Mouse (Mus musculus): ENCODE measurements around the gene Snx18.

Snx18 gene

DNA sequence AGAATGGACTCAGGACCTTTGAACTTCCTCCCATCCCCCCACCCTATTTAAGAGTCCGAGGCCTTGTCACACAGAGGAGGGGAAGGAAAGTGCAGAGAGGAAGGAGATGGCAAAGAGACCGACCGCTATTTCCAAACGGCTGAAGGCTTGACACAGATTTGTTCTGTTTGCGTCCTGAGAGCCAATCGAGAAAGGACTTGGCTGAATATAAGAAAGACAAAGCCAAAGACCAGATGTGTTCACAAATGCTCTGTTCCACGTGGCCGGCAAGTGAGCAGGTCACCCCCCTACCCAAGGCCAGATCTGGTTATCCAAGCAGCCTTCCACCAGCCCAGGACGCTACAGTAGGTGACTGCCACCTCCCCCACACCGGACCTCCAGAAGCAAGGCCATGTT lies 2.8 kb downstream of the Snx18 start:
- DNase-seq: peak; percentile 41 to 66

DNA sequence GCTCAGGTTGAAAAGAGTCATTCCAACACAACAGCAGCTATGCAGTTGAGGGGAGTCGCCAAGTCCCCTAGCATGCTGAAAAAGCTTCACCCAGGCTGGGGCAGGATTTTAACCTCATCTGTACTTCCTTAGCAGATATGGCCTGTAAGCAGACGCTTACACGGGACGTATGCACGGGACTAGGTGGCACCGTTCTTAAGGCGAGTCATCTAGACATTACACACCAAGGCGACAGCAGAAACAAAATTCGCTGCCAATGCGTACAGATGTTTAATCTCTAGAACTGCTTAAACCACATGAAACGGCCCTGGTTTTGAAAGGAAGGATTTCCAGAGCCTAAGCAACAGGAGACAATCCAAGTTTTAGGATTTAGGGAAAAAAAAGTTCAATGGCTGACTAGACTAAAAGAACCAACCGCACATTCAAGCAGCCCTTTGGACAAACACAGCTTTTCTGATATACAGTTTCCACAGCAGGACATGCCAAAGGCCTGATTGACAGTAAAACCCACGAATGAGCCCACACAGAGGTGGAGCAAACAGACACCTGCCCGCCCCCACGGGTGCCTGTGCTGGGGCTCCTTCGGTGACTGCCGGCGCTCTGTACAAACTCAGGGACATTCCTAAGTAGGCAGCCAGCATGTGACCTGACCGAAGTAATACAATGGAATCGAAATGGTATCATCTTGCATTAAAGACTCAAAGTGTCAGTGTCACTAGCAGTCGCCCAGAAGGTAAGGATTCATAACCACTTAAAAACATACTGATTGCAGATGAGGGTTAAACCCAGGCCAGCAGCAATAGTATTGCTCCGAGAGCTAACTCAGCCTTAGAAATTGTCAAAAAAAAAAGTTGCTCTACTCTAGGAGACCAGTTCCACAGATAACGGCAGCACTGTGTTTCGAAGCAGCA lies 3.5 kb downstream of the Snx18 start:
- DNase-seq: peak; percentile 94 to 95

- peak in 1 of 2 experiments; percentile 41 for DNase-seq
Measured at GRCm38 (mm10) chr13:113613882-113614281, 4.5 kb downstream of the Snx18 start.

- DNase-seq: peak in 1 of 2 experiments; percentile 42
Measured at GRCm38 (mm10) chr13:113613341-113613740, 5.0 kb downstream of the Snx18 start.

DNA sequence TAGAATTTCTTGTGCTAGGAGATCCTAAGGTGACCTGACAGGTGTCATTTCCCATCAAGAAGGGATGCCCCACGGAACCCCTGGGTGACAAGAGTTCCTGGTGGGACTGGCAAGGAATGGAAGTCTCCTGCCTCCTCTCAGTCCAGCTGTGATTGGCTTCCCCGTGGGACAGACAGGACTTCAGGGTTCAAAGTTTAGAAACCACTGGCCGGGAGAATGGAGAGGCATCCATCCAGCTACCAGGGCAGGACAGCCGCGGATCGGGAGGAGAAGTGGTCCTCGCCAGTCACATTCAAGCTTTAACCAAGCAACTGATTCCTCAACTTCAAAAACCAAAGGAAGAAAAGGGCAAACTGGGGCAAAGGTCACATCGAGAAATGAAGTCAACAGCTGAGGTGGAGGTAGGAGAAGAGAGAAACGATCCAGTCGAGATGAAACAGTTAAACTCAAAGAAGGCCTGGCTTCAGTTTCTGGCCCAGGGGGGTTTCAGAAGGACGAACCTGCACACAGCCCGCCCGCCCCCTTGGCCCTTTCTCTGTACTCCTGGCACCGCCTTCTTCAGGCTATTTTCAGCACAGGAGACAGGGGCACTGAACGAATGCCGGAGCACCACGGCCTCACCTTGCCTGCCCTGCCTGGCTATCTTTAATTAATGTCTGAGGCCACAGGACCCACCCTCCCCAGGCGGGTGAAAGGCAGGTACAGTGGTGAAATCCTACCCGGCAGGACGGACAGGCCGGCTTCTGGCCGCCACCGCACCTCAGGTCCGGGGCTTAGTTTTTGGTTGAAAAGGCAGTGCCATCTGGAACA lies 6.0 kb downstream of the Snx18 start:
- DNase-seq: peak; percentile 60 to 85

- DNase-seq: no peak
Measured at GRCm38 (mm10) chr13:113610732-113611500, 7.4 kb downstream of the Snx18 start.

DNA sequence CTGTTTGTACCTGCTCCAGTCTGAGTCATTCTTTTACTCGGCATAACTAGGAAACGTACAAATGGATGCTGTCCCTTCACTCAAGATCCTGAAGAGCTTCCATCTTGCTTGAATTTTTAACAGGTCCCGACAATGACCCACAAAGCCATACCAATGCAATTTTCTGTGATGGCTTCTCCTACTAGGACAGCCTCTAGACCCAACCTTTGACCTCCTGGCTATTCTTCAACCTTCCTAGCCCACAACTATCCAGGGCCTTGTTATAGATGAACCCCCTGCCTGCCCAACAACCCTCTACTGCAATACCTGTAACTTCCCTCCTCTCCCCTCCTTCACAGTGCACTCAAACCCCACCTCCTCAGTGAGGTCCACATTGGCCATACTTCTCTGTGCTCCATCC lies 8.9 kb downstream of the Snx18 start:
- DNase-seq: no peak

DNA sequence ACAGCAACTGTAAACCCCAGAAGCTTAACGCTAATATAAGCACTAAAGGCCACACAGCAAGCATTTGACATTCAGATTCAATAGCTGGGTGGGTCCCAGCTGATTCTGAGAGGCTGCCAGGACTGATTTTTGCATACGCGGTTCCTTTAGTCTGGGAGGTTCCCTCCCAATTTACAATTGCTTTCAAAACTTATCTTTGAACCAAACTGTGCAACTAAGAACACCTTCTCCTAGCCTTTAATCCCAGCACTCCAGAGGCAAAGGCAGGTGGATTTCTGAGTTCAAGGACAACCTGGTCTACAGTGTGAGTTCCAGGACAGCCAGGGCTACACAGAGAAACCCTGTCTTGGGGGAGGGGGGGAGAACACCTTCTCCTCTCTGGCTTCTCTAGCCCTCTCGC lies 10.5 kb downstream of the Snx18 start:
- DNase-seq: no peak

DNA sequence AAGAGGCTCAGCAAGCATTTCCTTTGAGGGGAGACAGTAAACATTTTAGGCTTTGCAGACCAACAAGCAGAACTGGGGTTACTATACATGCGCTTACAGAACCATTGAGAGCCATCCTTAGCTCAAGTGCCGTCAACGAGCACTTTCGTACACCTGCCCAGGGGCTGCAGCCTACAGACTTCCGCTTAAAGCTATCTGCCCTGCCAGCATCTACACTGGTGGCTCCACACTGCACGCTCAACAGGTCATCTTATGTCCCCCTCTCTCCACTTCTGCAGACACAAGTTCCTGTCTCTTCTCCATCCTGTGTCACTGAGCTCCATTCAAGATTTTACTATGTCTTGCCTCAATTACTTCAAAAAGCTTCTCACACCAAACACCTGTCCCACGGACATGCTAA lies 11.0 kb downstream of the Snx18 start:
- no peak for DNase-seq

DNA sequence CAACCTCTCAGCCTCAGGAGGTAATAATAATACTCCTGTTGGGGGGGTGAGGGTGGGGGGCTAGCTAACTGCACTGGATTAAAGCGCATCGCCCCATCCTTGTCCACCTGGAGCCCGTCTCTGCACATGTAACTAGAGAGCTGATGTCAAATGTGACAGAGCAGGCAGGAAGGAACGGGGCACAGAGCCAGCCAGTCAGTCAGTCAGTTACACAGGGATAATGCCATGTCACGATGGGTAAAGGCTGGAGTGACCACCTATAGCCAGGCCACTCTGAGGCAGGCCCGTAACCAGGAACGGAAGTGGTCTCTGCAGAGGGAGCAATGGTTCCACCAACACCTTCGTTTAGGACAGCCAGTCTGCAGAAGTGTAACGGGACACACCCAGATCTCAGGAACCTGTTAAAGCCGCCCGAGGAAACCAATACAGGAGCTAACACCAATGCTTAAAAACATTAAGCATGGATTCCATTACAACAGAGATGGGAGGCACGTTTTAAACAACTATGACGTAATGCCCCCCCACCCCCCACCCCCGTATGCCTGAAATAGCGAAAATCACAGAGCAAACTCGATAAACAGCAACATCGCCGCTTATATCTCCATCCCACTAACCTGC lies 11.5 kb downstream of the Snx18 start:
- no peak for DNase-seq

DNA sequence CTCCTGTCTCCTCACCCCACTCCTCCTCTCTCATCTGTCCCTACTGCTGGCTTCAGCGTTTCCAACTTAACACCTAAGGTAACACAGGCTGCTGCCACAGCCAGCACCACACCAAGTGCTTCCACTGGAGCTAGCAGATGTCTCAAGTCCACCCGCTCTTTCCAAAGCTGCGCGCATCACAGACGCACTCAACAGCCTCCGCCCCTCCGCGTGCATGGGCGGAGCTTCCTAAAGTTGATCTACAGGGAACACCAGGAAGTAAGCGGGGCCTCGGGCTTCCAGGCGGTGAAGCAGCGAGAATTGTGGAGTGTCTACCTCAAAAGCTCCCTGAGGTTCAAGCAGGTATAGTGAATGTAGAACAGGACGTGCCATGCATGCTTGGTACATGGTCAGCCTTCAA lies 12.2 kb downstream of the Snx18 start:
- DNase-seq: peak in 1 of 2 experiments; percentile 53

- DNase-seq: no peak
Measured at GRCm38 (mm10) chr13:113605693-113606092, 12.7 kb downstream of the Snx18 start.

- DNase-seq: peak in 1 of 2 experiments; percentile 76
Measured at GRCm38 (mm10) chr13:113604321-113604720, 14.0 kb downstream of the Snx18 start.

DNA sequence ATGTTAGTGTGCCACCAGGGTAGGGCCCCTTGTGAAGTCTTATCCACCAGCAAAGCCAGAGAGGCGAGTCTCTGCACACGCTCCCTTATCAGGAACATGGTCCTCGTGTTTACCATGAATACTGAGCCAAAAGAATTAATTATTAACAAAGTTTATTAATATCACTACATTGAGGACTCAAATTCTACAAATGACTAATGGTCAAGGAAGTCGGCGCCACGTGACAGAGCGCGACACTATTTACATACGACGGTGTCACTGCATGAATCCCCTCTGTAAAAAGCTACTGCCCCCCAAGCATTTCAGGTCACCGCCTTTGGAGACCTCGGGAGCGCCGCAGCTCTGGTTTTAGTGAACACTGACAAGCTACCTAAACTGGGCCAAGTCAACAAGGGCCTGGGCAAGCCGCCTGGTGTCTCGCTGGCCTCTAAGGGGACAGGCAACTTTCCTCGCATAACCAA lies 15.5 kb downstream of the Snx18 start:
- peak in 1 of 2 experiments; percentile 62 for DNase-seq

- DNase-seq: peak; percentile 65 to 78
Measured at GRCm38 (mm10) chr13:113601831-113602604, 16.3 kb downstream of the Snx18 start.

- peak in 1 of 2 experiments; percentile 22 for DNase-seq
Measured at GRCm38 (mm10) chr13:113600531-113601463, 17.6 kb downstream of the Snx18 start.

DNA sequence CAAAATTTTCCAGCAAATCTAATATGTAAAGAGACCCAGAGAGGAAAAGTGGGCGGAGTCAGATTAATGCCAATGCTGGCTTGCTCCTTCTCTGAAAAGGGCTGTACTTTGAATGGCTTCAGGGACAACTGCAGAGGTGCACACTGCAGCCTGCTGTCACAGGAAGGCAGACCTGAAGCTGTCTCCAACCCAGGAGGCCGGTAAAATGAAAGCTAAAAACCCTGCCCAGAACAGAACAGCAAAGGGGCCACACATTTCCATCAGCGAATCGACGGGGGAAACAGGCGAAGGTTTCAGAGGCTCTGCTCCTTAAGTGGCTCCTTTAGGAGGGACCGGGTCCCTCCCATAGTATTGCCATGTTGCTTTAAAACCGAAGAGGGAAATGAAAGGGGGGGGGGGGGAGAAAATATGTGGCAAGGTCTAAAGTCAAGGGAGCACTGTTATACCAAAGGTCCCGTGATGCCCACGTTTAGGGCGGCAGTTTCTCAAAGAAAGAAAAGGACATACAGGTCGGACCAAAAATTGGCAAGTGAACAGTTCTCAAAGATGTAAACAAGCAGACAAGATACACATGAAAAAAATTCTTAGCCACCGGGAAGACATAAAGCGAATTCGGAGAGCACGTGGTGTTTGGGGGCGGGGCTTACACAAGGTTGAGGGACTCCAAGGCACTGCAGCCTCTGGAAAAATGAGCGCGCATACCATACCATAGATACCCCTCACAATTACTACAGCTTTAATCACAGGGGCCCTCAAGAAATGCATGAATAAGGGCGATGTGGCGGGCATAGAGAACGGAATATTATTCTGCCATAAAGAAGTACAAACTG lies 18.4 kb downstream of the Snx18 start:
- no peak for DNase-seq

DNA sequence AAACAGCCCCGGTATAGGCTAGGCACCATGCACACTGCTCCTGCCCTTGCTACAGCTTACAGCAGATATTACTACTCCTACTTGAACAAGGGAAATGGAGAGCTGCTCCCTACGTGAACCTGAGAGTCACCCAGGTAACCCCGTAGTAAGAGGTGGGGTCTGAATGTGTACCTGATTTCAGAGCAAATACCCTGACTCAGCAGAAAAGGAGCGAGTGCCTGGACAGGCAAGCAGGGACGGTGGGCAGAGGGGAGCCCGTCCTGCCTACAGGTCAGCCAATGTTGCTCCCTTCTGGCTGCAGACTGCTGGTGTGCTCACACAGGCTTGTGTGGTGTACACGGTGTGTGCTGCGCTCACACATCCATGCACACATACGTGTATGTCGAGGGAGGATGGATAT lies 20.7 kb downstream of the Snx18 start:
- DNase-seq: no peak

DNA sequence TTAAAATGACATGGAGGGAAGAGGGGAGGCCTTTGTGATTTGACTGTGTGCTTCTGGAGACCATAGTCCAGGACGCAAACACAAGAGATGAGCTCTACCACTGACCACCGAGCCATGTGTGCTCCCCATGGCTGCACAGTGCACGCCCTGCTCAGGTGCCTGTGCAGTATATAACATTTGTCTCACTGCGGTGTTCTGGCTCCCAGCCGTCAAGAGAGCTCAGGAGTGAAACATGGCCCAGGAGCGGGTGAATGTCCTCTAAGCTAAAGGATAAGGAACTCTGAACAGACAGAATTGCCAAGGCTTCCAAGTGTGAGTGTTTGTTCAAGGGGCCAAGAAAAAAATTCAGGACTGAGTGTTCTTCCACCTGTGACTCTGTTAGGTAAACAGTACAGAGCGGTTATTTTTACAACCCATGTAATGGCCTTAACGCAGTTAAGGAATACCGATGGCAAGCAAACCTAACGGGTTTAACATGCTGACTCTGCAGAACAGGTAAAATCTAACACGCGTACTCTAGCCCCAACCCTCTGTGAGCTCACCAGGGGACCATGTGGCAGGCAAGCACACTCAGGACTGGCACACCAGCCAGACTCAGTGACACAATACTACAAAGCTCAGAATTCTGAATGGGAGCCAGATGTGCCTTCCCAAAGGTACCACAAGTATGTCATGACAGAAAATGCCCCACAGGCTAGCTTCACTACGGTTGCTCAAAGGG lies 21.4 kb downstream of the Snx18 start:
- no peak for DNase-seq
